13 mouse cellular contexts compared by ENCODE assay signal in genomic region chr9:36905452-36905851, GRCm38 (mm10).
A peak's percentile ranks its signal among the peaks of the same experiment; 100 is the strongest.
DNase-seq lines count a peak whose midpoint lies in the region; ATAC-seq lines count a peak whose summit lies in the region.
"Had no signal": no experiment of that assay in that cellular context is flagged by ENCODE, and none has a peak within 500 bp of the region (broad histone marks: within the 10 kb centered on the region; RNA-seq: fewer than 3 reads in every experiment).

No protein-coding gene starts in this region.

- H3K4me2 ChIP-seq in hindbrain, embryonic 13.5 days: no peak overlapping the region
- no peak overlapping the region for H3K4me2 ChIP-seq in hindbrain, embryonic 11.5 days (replicated peaks; ENCODE audit: low read depth, low read length)
- no peak overlapping the region for H3K4me2 ChIP-seq in hindbrain, embryonic 16.5 days (ENCODE audit: low read length)
- no peak overlapping the region for H3K4me2 ChIP-seq in neural tube, embryonic 14.5 days (ENCODE audit: low read depth, low read length)
- H3K4me2 ChIP-seq: forebrain, embryonic 13.5 days had no signal

- 0 out of 2 replicates have a peak, but pooled peaks have one; percentile 57 for ATAC-seq in hindbrain, embryonic 13.5 days (ENCODE audit: low FRiP score)
- ATAC-seq in hindbrain, embryonic 11.5 days (ENCODE audit: low FRiP score): no peak
- ATAC-seq in hindbrain, embryonic 16.5 days: peak; percentile 56; the same call in 1 of the 2 replicates
- ATAC-seq in neural tube, embryonic 14.5 days (ENCODE audit: low read depth): peak; percentile 79; the same call in 1 of the 2 replicates
- ATAC-seq: forebrain, embryonic 13.5 days; inflammation-experienced regulatory T-cells, adult 6 months had no signal

- H3K4me1 ChIP-seq in hindbrain, embryonic 13.5 days (replicated peaks): peaks cover 10% of the 10 kb centered on the region
- H3K4me1 ChIP-seq in hindbrain, embryonic 11.5 days (replicated peaks; ENCODE audit: control insufficient read depth, insufficient read depth, low read length): no peaks in the 10 kb centered on the region
- no peaks in the 10 kb centered on the region for H3K4me1 ChIP-seq in hindbrain, embryonic 16.5 days (ENCODE audit: control insufficient read depth, insufficient read depth, low read depth, low read length)
- no peaks in the 10 kb centered on the region for H3K4me1 ChIP-seq in neural tube, embryonic 14.5 days (ENCODE audit: control insufficient read depth, insufficient read depth, low read length)
- H3K4me1 ChIP-seq: limb, embryonic 10.5 days had no signal

- H3K9me3 ChIP-seq in hindbrain, embryonic 13.5 days: no peaks in the 10 kb centered on the region
- H3K9me3 ChIP-seq in hindbrain, embryonic 11.5 days (ENCODE audit: control insufficient read depth, low read length): no peaks in the 10 kb centered on the region
- no peaks in the 10 kb centered on the region for H3K9me3 ChIP-seq in hindbrain, embryonic 16.5 days (ENCODE audit: control insufficient read depth, low read length)
- H3K9me3 ChIP-seq in neural tube, embryonic 14.5 days (ENCODE audit: control insufficient read depth, low read length): no peaks in the 10 kb centered on the region
- H3K9me3 ChIP-seq: forebrain, embryonic 13.5 days; limb, embryonic 10.5 days had no signal

- peaks cover 16% of the 10 kb centered on the region for H3K36me3 ChIP-seq in hindbrain, embryonic 13.5 days
- no peaks in the 10 kb centered on the region for H3K36me3 ChIP-seq in hindbrain, embryonic 11.5 days (ENCODE audit: control insufficient read depth, insufficient read depth, low read length)
- H3K36me3 ChIP-seq in hindbrain, embryonic 16.5 days (ENCODE audit: control insufficient read depth, insufficient read depth, low read length): no peaks in the 10 kb centered on the region
- H3K36me3 ChIP-seq in neural tube, embryonic 14.5 days (ENCODE audit: control insufficient read depth, insufficient read depth, low read length): peaks cover 3% of the 10 kb centered on the region; the same call in 1 of the 2 replicates
- H3K36me3 ChIP-seq: limb, embryonic 10.5 days had no signal

- H3K27ac ChIP-seq in hindbrain, embryonic 13.5 days: peak overlapping the region; percentile 48; the same call in 1 of the 2 replicates
- no peak overlapping the region for H3K27ac ChIP-seq in hindbrain, embryonic 11.5 days (ENCODE audit: low read depth, low read length)
- H3K27ac ChIP-seq in hindbrain, embryonic 16.5 days (ENCODE audit: low read depth, low read length): no peak overlapping the region
- no peak overlapping the region; the same call in 1 of the 2 replicates for H3K27ac ChIP-seq in neural tube, embryonic 14.5 days (ENCODE audit: low read depth, low read length)
- H3K27ac ChIP-seq: forebrain, embryonic 13.5 days; limb, embryonic 10.5 days had no signal

- H3K9ac ChIP-seq in hindbrain, embryonic 13.5 days: peak overlapping the region; percentile 8; the same call in 1 of the 2 replicates
- no peak overlapping the region for H3K9ac ChIP-seq in hindbrain, embryonic 11.5 days (ENCODE audit: low read depth, low read length)
- H3K9ac ChIP-seq in hindbrain, embryonic 16.5 days (ENCODE audit: low read depth, low read length): no peak overlapping the region
- no peak overlapping the region for H3K9ac ChIP-seq in neural tube, embryonic 14.5 days (replicated peaks; ENCODE audit: low read depth, low read length)
- H3K9ac ChIP-seq: forebrain, embryonic 13.5 days had no signal

- H3K4me3 ChIP-seq in hindbrain, embryonic 13.5 days: no peak overlapping the region
- no peak overlapping the region for H3K4me3 ChIP-seq in hindbrain, embryonic 11.5 days (ENCODE audit: low read depth, low read length)
- H3K4me3 ChIP-seq in hindbrain, embryonic 16.5 days (ENCODE audit: low read length): no peak overlapping the region
- no peak overlapping the region for H3K4me3 ChIP-seq in neural tube, embryonic 14.5 days (ENCODE audit: low read depth, low read length)
- H3K4me3 ChIP-seq: forebrain, embryonic 13.5 days; limb, embryonic 10.5 days had no signal

- no peak for DNase-seq in hindbrain, embryonic 11.5 days (ENCODE audit: low spot score)
- DNase-seq in ovary, adult 18-20 months (ENCODE audit: low spot score): peak; percentile 31
- DNase-seq in ovary, postnatal 10 days (ENCODE audit: low spot score): no peak
- DNase-seq in layer of hippocampus, postnatal 36 days: no peak
- DNase-seq: cerebellum, adult 8-10 months; gastrocnemius, postnatal 14 days; right cerebral cortex, postnatal 4 days had no signal

- 69% methylated on average over 4 of the region's 4 CpGs for WGBS in hindbrain, embryonic 13.5 days
- WGBS in hindbrain, embryonic 11.5 days: 89% methylated on average over 4 of the region's 4 CpGs
- WGBS in hindbrain, embryonic 16.5 days: 48% methylated on average over 4 of the region's 4 CpGs
- WGBS in neural tube, embryonic 14.5 days: 55% methylated on average over 4 of the region's 4 CpGs

- H3K27me3 ChIP-seq in hindbrain, embryonic 13.5 days: no peaks in the 10 kb centered on the region
- H3K27me3 ChIP-seq in hindbrain, embryonic 11.5 days (ENCODE audit: control insufficient read depth, insufficient read depth, low read length): no peaks in the 10 kb centered on the region
- no peaks in the 10 kb centered on the region for H3K27me3 ChIP-seq in hindbrain, embryonic 16.5 days (replicated peaks; ENCODE audit: control insufficient read depth, insufficient read depth, low read length)
- no peaks in the 10 kb centered on the region for H3K27me3 ChIP-seq in neural tube, embryonic 14.5 days (ENCODE audit: control insufficient read depth, insufficient read depth, low read length)
- H3K27me3 ChIP-seq: forebrain, embryonic 13.5 days had no signal
